Mouse (Mus musculus): Measurements from ENCODE around the gene Ifrd2. TPM values are rescaled to one million over a fixed set of nuclear protein-coding genes. Genes with fewer than 3 reads are reported as not detected.
A peak's percentile ranks its signal among the peaks of the same experiment; 100 is the strongest.

The Ifrd2 gene
- total and polyA plus RNA-seq, 2 experiments from 2014 or later: 6.5 to 8.4 TPM

DNA sequence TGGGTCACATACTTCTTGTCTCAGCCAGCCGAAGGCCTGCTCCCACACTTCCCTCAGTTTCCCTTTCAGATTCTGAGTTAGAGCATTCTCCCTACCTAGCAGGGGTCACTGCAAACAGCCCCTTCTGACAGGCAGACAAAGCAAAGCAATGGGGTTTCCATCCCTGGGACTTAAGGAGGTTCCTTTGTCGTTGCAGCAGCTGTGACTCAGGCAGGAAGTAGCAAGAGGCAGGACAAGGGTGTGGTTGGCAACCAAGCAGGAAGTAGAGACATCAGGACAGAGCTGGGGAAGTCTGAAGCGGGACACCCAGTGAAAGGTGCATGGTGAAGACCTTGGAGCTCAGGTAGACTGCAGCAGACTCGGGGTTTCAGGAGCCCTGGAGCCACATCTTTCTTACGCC lies 37.1 kb downstream of the Ifrd2 start:
- peaks cover 21% of the 10 kb centered on the region for H3K36me3 ChIP-seq (ENCODE audit: insufficient read depth, low read length)
- no peak overlapping the region for H3K4me3 ChIP-seq (ENCODE audit: low read depth, low read length)
- peak overlapping the region; percentile 26 for H3K27ac ChIP-seq (ENCODE audit: low read depth, low read length)
- 62% methylated on average over 5 of the region's 5 CpGs for WGBS
- no peaks in the 10 kb centered on the region for H3K9me3 ChIP-seq (ENCODE audit: low read length)
- H3K4me2 ChIP-seq (ENCODE audit: low read depth, low read length, poor library complexity, severe bottlenecking): no peak overlapping the region
- DNase-seq (ENCODE audit: low spot score) (no peak), ATAC-seq (ENCODE audit: low FRiP score) (no peak)
- no peak overlapping the region for H3K9ac ChIP-seq (replicated peaks; ENCODE audit: low read length, poor library complexity, severe bottlenecking)
- no peak for TF ChIP-seq CTCF (IDR thresholded peaks at IDR 0.05)
- H3K4me1 ChIP-seq (ENCODE audit: insufficient read depth, low read length): peaks cover 27% of the 10 kb centered on the region
- H3K27me3 ChIP-seq (ENCODE audit: insufficient read depth, low read length): no peaks in the 10 kb centered on the region

DNA sequence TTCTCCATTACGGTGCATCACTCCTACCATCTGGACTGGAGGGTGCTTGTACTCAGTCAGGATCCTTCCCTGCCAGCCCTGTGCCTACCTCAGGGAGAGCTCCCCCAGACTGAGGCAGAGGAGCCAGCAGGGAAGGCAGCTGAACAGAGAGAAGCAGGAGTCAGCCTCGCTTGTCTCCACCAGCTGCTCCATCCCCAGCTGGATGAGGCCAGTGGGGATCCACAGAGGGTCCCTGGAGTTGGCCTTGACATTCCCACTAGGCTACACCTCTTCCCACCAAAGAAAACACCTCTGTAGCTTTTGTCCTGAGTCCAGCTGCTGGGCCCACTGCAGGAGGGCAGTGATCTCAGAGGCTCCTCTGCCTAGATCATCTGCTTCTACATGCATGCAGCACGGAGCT lies 37.5 kb downstream of the Ifrd2 start:
- ATAC-seq (ENCODE audit: low FRiP score) (no peak), DNase-seq (ENCODE audit: low spot score) (no peak)
- Histone ChIP-seq H3K27ac (ENCODE audit: low read depth, low read length) (peak overlapping the region; percentile 95; the same call in 1 of the 2 replicates), H3K4me1 (ENCODE audit: insufficient read depth, low read length) (peaks cover 31% of the 10 kb centered on the region), H3K4me3 (ENCODE audit: low read depth, low read length) (no peak overlapping the region), H3K36me3 (ENCODE audit: insufficient read depth, low read length) (peaks cover 17% of the 10 kb centered on the region), H3K9me3 (ENCODE audit: low read length) (no peaks in the 10 kb centered on the region), H3K27me3 (ENCODE audit: insufficient read depth, low read length) (no peaks in the 10 kb centered on the region), H3K9ac (replicated peaks; ENCODE audit: low read length, poor library complexity, severe bottlenecking) (no peak overlapping the region), H3K4me2 (ENCODE audit: low read depth, low read length, poor library complexity, severe bottlenecking) (no peak overlapping the region)
- WGBS: 74% methylated on average over 3 of the region's 3 CpGs
- no peak for TF ChIP-seq CTCF (IDR thresholded peaks at IDR 0.05)

DNA sequence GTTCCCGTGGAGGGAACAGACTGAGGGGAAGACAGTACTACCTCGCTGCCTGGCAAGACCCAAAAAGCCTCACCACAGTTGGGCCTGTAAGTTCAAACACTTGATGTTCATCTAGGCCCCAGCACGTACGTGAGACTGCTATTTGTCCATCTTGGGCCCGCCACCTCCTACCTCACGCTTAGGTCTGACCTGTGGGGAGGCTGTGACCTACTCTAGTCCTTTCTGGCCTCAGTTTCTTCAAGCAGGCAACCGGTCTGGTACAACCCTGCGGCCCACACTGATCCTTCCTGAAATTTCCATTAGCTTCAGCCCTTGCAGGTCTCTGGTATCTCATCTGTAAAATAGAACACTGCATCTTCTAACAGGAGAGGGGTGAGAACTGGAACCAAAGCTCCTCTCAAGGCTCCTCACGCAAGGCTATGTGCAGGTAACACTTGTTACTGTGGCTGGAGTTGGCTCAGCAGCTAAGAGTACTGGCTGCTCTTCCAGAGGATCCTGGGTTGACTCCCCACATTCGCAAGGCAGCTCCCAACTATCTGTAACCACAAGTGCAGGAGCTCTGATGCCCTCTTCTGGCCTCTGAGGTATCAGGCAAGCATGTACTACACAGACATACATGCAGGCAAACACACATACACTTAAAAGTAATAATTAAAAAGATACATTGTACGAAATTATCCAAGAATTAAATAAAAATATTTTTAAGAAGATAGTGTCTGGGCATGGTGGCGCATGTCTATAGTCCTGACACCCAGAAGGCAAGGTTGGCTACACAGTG lies 38.1 kb downstream of the Ifrd2 start:
- H3K36me3 ChIP-seq (ENCODE audit: insufficient read depth, low read length): peaks cover 13% of the 10 kb centered on the region; the same call in 1 of the 2 replicates
- no peaks in the 10 kb centered on the region for H3K9me3 ChIP-seq (ENCODE audit: low read length)
- WGBS: 85% methylated on average over 12 of the region's 12 CpGs
- ATAC-seq (ENCODE audit: low FRiP score) (no peak), DNase-seq (ENCODE audit: low spot score) (no peak)
- H3K27me3 ChIP-seq (ENCODE audit: insufficient read depth, low read length): no peaks in the 10 kb centered on the region
- H3K4me1 ChIP-seq (ENCODE audit: insufficient read depth, low read length): peaks cover 36% of the 10 kb centered on the region
- H3K9ac ChIP-seq (replicated peaks; ENCODE audit: low read length, poor library complexity, severe bottlenecking): no peak overlapping the region
- H3K4me2 ChIP-seq (ENCODE audit: low read depth, low read length, poor library complexity, severe bottlenecking): no peak overlapping the region
- H3K4me3 ChIP-seq (ENCODE audit: low read depth, low read length): no peak overlapping the region
- peak; percentile 69 for TF ChIP-seq CTCF (IDR thresholded peaks at IDR 0.05)
- peak overlapping the region; percentile 95 for H3K27ac ChIP-seq (ENCODE audit: low read depth, low read length)

DNA sequence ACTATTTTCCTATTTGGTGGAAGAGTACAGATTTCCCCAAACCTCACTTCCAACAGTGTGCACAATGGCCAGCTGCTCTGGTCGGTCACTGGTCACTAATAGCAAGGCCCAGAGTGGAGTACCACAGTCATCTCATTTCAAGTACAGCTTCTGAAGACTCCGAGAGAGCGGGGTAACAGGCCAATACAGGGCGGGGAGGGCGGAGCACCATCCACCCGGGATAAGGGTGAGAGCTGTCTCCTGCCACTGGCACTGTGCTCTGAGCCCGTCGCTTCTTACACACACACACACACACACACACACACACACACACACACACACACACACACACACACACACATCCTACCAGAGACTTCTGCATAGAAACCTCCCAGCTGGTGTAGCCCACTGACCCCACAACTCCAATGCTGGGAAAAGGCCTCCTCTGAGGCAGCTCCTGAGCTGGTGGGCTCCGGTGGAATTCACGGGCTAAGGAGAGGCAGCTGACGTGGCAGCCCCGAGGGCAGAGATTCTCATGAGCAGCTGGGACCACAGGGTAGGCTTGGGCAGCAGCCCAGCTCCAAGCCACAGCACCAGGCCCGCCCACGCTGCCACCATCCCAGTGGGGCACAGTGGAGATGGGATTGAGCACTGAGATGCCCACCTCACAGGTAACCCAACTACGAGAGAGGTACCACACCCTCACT lies 38.9 kb downstream of the Ifrd2 start:
- Histone ChIP-seq H3K36me3 (ENCODE audit: insufficient read depth, low read length) (peaks cover 13% of the 10 kb centered on the region; the same call in 1 of the 2 replicates), H3K27ac (ENCODE audit: low read depth, low read length) (peak overlapping the region; percentile 95), H3K9me3 (ENCODE audit: low read length) (no peaks in the 10 kb centered on the region), H3K27me3 (ENCODE audit: insufficient read depth, low read length) (no peaks in the 10 kb centered on the region), H3K9ac (replicated peaks; ENCODE audit: low read length, poor library complexity, severe bottlenecking) (peak overlapping the region; percentile 34; the same call in 1 of the 2 replicates), H3K4me3 (ENCODE audit: low read depth, low read length) (no peak overlapping the region), H3K4me1 (ENCODE audit: insufficient read depth, low read length) (peaks cover 42% of the 10 kb centered on the region), H3K4me2 (ENCODE audit: low read depth, low read length, poor library complexity, severe bottlenecking) (peak overlapping the region; percentile 37; the same call in 1 of the 2 replicates)
- peak; percentile 70 for DNase-seq (ENCODE audit: low spot score)
- 26% methylated on average over 13 of the region's 15 CpGs for WGBS
- peak; percentile 32 for ATAC-seq (ENCODE audit: low FRiP score)
- TF ChIP-seq CTCF (IDR thresholded peaks at IDR 0.05): no peak

DNA sequence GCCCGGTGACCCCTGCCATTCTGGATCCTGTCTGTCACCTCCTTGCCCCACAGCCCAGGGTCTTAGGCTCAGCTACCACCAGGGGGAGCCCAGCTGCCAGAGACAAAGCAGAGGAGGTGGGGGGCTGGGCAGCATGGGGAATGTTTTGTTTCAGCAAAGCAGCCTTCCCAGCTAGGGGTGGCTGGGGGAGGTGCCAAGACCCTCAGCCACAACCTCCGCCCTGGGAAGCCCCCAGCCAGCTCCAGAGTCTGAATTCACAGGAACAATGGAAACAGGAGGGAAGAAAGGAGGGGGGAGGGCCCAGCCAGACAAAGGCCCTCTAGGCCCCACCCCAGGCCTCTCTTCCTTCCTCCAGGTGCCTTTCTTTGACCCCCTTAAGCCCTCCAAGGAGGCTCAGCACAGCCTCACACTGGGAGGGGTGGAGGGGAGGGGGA lies 39.4 kb downstream of the Ifrd2 start:
- TF ChIP-seq CTCF (IDR thresholded peaks at IDR 0.05): peak; percentile 96
- WGBS: 0% methylated on average over 2 of the region's 2 CpGs
- Histone ChIP-seq H3K9ac (replicated peaks; ENCODE audit: low read length, poor library complexity, severe bottlenecking) (peak overlapping the region; percentile 34; the same call in 1 of the 2 replicates), H3K4me2 (ENCODE audit: low read depth, low read length, poor library complexity, severe bottlenecking) (peak overlapping the region; percentile 37; the same call in 1 of the 2 replicates), H3K27ac (ENCODE audit: low read depth, low read length) (peak overlapping the region; percentile 95), H3K4me1 (ENCODE audit: insufficient read depth, low read length) (peaks cover 45% of the 10 kb centered on the region), H3K27me3 (ENCODE audit: insufficient read depth, low read length) (no peaks in the 10 kb centered on the region), H3K36me3 (ENCODE audit: insufficient read depth, low read length) (peaks cover 13% of the 10 kb centered on the region; the same call in 1 of the 2 replicates), H3K4me3 (ENCODE audit: low read depth, low read length) (no peak overlapping the region), H3K9me3 (ENCODE audit: low read length) (no peaks in the 10 kb centered on the region)
- ATAC-seq (ENCODE audit: low FRiP score) (peak; percentile 74), DNase-seq (ENCODE audit: low spot score) (peak; percentile 91)

Data from midbrain, postnatal 0 days (tissue).